Mouse (Mus musculus) hematopoietic stem cell, adult 5-6 weeks (primary cell): Measurements from ENCODE around the gene Zfp90. TPM values are rescaled to one million over a fixed set of nuclear protein-coding genes. Genes with fewer than 3 reads are reported as not detected.

Experiments used
- ATAC-seq, 2 experiments: fragments of 125-278 bp in 1 of 2; replicated peaks in 1 of 2; 2 replicates each; pipeline ENCODE4 v1.8.0; 2016 to 2017; ENCODE audit warnings: inconsistent platforms in 2 of 2, mild to moderate bottlenecking in 2 of 2, moderate number of reproducible peaks in 2 of 2, low read depth in 1 of 2, moderate TSS enrichment in 1 of 2; ENCODE audit not compliant: low FRiP score in 2 of 2, poor library complexity in 2 of 2, severe bottlenecking in 2 of 2, insufficient read depth in 1 of 2, low TSS enrichment in 1 of 2
- total RNA-seq: library from RNA; stranded (forward); fragments of 172-1452, 232-1000 nt; gene quantifications from 2 replicates; pipeline ENCODE4 v1.2.3, GENCODE M21; 2017

The Zfp90 gene
- total RNA-seq, result 16.1 and 18.6 TPM in 2 replicates

DNA sequence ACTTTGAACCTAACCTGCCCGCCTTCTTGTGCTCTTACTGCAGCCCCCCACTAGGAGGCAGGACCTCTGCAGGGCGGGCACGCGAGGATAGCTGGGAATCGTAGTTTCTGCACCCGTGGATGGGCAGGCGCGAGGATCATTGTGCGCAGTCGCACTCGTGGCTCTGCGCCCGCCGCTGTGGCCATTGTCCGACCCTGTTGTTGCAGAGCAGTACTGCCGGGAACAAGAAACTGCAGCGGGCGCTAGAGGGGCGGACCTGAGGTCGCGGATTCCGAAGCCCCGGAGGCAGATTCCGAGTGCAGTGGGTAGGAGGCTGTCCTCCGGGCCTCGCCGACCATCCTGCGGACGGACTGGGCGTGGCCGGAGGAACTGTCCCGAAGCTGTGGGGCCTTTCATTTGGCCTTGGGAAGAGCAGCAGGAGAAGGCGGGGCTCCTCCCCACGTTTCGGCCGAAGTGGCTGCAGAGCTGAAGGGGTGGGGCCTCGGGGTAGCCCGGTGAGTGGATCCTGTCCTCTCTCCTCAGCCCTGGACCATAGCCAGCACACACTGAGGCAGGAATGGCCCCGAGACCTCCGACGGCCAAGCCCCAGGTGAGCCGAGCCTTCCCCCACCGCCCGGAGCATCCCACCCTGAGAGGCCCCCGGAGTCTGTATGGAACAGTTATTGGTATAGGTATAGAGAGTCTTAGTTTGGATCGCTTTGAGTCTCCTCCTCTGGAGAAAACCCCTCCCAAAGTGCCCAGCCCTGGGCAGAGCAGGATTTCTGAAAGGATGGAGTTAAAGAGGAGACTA is at the start of gene Zfp90:
Gene Zfp90 (plus strand): TSS at position 146 of the 790 bp plus-strand sequence.
- peak; percentile 96 to 98 for ATAC-seq

DNA sequence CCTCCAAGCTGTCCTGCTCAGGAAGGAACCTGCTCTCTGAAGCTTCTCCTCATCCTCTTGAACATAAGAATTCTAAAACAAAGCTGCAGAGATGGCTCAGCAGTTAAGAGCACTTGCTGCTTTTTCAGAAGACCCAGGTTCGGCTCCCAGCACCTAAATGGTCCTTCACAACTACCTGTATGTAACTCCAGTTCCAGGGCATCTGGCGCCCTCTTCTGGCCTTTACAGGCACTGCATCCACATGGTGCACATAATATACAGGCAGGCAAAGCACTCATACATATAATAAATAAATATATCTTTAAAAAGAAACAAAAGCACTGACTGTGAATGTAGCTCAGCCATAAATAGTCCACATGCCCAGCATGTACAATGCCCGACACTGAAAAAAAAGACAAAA is 46.6 kb upstream of the Zfp90 start:
- ATAC-seq, result no peak

DNA sequence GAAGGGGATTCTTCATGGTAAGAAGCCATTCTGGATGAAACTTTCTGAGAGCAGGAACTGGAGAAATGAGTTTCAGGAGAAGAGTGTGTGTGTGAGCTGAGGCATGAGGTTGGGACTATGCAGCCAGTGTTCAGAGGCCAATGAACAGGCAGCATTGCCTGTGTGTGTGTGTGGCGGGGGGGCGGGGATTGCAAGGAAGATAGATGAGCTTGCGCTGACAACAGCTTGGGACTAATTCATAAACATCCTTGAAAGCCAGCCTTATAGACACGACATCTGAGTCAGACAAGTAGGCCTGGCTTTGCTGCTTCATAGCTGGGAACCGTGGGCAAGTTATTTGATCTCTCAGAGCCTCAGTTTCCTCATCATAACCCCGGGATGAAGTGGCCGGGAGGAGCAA is 46.1 kb upstream of the Zfp90 start:
- no peak for ATAC-seq

DNA sequence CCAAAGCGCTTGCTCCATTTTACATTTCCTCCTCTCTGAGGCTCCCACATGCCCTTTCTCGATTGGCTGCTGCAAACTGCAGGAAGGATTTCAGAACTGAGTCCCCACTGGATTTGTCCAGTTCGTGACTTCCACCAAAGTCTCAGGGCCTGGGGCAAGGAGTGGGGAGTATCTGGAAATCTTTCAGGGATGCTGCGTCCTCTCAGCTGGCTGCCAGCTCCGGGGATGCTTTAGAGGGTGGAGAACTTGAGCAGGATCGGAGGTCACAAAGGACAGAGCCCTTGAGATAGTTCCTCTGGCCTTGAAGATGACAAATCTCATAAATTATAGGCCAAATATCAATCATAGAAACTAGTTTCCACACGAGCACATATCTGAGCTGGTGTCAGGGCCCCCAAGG is 39.2 kb upstream of the Zfp90 start:
- no peak for ATAC-seq

DNA sequence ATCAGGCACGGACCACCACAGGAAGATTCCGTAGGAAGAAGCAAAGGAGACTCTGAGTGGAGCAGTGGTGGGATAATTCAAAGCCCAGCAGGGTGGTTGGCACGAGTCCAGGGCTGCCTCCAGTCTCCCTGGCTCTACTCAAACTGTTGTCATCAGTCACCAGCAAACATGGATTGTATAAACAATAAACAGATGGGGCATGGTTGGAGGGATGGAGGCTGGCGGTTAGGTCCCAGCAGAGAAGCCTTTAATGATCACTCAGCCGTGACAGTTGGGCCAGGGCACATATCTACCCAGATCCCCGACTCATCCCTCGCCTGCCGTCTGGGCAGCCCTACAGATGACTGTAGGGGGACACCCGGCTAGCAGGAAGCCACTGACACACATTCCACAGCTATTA is 38.3 kb upstream of the Zfp90 start:
- ATAC-seq, result no peak

DNA sequence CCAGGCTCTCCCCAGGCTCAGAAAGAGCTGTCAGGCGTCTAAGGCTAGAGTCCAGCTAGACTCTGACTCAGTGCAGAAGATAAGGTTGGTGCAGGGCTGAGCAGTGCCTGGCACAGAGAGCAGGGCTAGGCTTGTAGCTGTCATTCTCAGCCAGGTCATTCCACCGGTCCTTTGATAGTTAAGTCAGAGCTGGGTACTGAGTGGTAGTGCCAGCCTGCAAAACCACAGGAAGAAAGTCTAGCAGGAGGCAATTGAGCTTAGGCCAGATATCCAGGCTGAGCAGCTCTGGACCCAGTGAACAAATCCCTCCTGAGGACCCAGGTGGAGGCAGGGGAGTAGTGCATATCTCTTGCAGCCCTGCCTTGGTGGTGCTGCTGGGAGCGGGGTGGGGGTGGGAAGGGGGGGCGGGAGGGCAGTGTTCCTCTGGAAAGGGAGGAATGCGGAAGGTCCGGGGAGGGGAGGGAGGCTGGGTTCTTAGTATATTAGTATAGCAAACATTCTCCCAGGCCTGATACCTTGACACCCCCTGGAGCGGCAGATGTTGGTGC is 36.6 kb upstream of the Zfp90 start:
- ATAC-seq, result peak; percentile 32 to 42; a peak in 3 of 4 replicates

DNA sequence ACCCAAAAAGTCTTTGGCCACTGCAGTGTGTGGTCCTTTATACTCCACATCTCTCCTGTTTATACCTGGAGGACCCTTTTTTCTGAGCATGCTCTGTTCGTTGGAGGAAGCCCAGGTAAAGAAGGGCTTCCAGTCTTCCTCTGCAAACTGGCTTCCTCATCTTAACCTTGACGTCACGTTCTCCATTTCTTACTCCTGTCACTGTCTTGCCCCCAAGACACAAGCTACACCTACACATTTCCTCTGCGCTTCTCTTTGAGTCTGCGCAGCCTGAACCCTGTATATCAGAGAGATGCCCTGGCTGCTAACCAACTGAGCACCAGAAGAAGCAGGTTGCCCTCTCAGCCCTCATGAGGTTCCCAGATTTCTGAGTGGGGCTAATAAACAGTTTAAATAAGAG is 35.8 kb upstream of the Zfp90 start:
- ATAC-seq, result no peak

DNA sequence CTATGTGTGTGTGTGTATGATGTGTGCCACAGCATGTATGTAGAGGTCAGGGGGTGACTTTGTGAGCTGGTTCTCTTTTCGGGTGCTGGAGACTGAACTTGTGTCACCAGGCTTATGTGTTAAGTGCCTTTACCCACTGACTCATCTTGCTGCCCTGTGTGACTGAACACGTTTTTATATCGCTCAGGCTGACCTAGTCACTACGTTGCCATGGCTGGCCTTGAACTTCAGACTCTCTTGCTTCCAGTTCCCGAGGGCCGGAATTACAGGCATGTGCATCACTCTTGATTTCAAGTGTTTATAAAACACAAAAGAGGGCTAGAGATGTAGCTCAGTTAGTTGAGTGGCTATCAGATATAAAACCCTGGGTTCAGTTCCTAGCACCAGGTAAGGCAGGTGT is 34.1 kb upstream of the Zfp90 start:
- no peak for ATAC-seq

DNA sequence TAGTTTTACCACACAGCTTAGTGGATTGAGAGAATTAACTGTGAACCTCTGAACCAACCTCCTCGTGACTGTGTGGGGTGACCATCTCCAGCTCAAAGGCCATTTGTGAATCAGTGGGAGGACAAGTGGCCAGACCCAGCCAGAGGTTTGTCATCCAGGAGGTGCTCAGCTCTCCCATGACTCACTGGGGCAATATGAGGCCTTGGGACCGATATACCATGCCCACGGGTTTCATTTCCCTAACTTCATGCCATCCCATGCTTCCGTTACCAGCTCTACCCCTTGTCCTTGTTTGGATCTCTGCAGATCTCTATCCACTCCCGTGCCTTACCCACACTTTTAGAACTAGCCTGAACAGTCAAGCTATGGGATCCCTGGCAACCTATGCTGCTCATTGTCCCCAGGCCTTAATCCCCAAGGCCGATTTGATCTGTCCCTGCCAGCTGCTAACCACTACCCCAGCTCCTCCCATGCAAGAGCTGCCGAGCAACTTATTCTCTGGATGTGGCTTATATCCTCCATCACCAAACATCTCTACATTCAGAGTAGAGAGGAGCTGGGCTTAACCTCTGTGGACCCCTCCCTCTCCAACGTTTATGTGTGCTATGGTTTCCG is 27.2 kb upstream of the Zfp90 start:
- ATAC-seq, result no peak

DNA sequence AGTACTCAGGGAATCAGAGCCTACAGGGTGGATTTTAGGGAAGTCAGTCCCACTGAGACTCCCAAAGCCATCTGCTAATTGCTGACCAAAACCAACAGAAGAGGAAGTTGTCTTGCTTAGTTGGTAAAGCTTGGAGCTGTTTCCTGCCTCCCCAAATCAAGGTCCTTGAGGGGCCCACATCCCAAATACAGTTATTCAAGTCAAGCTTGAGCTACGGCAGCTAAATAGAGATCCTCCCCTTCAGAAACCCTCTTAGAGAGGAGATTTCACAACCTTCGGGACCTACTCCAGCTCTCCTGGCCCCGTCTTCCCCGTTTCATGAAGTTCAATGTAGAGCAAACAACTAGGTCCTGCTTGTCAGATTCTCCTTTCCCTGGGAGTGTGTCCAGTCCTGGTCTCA is 20.6 kb upstream of the Zfp90 start:
- ATAC-seq, result 0 out of 4 replicates have a peak, but pooled peaks of 1 of the 2 experiments have one; percentile 49

DNA sequence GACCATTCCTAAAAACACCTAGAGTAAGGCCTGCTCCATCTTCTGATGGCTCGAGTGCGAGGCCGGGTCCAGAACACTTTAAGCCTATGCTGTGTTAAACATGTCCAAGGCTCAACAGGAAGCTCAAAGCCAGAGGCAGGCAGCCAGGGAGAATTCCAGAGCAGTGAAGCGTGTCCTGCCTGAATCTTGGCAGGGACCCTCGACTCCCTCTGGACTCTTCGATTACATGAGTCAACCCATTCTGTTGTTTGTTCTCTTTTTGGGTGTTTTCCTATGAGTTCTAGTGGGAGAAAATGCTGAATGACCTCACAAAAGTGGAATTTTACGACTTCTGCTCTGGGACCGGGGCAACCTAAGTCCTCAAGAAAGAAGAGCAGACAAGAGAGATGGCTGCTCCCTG is 15.4 kb upstream of the Zfp90 start:
- no peak for ATAC-seq

DNA sequence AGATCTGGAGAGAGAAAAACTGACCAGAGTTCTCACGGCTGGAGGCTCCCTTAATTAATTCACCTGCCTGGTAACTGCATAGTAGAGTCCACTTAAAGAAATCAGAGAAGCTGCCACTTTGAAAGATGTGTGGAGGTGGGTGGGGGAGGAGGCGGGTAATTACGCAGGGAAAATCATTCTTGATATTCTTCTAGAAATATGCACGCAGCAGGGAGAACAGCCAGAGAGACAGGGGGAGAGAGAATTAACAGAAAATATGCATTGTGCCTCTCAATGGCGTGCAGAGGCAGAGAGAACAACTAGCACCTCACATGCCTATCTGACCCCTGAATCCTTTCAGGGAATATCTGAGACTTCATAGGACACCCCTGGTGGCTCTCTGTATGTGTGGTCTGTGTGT is 14.9 kb upstream of the Zfp90 start:
- ATAC-seq, result no peak

DNA sequence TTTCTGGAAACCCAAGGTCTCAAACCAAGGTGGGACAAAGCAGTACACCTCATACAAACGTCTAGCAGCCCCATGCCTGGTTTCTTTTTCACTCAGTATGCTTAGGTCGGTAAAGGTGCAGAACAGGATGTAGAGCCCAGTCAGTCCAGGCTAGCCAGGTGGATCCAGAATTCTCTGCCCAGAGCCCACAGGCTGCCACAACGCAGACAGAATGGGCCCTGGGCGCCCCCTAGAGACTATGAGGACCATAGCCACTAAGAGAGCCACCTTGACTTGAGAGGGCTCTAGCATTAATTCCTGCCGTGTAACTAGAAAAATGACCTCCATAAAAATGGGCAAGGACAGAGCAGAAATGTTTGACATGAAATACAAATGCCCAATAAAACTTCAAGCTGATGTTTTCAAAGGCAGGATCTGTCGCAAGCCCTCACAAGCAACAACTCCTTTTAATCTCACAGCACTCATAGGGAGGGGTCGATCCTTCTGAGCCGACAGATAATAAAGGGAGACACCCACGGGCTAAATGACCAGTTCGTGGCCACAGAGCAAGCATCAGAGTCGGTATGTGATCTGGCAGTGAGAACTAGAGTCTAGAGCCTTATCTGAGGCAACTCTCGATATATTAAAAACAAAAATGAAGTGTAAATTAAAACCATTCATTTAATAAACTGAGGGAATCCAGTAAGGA is 11.7 kb upstream of the Zfp90 start:
- peak; percentile 53 to 83; a peak in 3 of 4 replicates for ATAC-seq

DNA sequence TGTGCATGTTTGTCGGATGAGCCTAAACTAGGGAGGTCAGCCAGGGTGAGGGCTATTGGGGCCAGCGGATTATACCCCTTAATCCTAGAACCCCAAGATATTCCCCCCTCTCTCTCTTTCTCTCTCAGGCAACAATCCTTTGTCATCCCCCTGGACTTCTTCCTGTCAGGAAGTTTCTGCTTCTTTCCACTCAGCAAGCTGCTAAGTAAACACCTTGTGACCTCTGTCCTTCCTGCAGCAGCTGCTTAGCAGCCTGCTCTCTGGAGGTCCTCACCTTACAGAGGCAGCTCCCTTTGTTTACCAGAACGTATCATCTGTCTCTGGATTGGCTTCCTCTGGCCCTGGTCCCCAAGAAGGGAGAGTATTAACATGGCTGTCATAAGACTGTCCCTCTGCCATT is 10.3 kb upstream of the Zfp90 start:
- no peak for ATAC-seq

DNA sequence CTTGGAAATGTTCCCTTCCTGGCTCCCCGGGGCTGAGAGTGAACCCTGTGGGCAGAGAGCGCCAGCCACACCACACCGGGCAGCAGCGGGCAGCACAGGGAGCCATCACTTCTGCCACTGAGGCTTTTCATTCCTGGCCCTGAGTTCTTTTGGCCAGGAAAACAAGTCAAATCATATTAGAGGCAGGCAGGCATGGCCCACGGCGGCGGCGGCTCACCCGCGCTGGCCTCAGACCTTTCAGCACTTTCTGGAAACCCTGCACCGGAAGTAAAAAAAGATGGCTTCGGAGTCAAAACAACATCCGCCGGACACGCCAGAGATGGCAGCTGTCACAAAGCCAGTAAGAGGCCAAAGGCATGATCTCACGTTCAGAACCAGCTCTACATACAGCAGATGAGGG is 9.3 kb upstream of the Zfp90 start:
- no peak for ATAC-seq

DNA sequence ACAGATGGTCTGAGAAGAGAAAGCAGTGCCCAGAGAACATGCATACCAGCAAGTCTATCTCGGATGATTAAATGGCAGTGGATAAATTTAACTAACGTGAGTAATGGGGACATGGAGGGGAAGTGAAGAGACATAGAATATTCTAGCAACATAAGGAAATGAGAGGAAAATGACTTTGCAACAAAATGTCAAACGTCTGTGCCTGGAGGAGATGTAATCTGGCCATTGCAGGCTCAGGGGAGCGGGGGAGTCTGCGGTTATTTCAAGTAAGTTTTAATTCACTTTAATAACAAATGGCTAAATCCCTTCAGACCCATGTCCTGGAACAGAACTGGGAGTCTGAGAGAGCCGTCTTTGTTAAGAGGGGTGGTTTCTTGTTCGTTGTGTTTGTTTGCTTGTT is 5.1 kb upstream of the Zfp90 start:
- ATAC-seq, result no peak; a peak in 1 of 4 replicates

DNA sequence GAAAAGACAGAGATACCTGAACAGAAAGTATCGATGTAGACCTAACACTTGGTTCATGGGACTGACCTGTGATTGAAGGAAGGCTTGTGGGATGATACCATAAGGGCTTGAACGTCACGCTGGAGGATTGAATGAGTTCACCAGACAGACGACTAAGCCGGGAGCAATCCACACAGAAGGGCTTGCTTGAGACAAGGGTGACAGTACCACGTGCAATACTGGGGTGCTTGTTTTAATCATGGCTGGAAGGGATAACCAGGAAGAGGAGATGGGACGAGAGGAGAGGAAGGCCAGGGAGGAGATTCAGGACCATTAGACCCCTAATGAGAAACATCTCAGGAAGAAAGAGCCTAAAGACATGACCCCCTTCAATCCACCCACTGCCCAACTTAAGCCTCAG is 4.6 kb upstream of the Zfp90 start:
- no peak for ATAC-seq

DNA sequence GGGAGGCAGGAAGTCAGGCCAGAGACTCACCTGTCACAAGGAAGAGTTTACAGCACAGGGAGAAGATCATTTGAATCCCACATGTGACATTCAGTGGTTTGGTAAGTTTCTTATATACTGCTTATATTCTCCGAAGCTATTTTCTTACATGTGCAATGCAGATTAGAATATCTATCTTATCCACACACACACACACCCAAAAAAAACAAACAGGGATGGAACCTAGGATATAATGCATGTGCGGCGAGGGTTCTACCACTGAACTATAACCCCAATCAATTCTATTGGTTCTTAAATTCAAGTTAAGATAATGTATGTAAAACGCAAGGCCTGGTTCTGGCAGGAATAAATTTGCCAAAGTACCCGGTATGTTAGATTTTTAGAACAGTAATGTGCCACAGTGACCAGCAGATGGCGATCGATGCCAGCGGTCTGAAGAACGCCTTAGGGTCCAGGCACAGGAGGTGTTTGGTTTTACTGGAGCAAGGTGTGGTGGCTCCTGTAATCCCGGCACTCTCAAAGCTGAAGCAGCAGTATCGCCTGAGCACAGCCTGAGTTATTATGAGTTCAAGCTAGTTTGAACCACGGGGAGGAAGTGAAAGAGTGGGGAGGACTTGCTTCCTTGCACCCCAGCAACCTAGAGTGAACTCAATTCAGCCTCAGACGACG is 3.2 kb upstream of the Zfp90 start:
- peak; percentile 43 to 55; a peak in 2 of 4 replicates for ATAC-seq
